Mouse (Mus musculus) CD4-positive, CD25-positive, alpha-beta regulatory T cell, adult 4 months (primary cell): ENCODE measurements around the gene Pnpla8. TPM values are rescaled to one million over a fixed set of nuclear protein-coding genes. Genes with fewer than 3 reads are reported as not detected.
"Not testable (repeated sequence)": the region's sequence is repeated elsewhere in the genome, so short reads cannot be mapped to it uniquely, and the experiment has no call there.

Source experiments
- ATAC-seq: one replicate; pipeline ENCODE4 v1.8.0; 2017
- polyA plus RNA-seq, 2 experiments: library from polyadenylated mRNA; unstranded; fragments of 100-300 nt; shearing (Covaris generic); gene quantifications; one replicate each; pipeline ENCODE4 v1.2.1; 2017

The Pnpla8 gene
- polyA plus RNA-seq, 2 experiments from 2014 or later, result 18.6 to 19.6 TPM

DNA sequence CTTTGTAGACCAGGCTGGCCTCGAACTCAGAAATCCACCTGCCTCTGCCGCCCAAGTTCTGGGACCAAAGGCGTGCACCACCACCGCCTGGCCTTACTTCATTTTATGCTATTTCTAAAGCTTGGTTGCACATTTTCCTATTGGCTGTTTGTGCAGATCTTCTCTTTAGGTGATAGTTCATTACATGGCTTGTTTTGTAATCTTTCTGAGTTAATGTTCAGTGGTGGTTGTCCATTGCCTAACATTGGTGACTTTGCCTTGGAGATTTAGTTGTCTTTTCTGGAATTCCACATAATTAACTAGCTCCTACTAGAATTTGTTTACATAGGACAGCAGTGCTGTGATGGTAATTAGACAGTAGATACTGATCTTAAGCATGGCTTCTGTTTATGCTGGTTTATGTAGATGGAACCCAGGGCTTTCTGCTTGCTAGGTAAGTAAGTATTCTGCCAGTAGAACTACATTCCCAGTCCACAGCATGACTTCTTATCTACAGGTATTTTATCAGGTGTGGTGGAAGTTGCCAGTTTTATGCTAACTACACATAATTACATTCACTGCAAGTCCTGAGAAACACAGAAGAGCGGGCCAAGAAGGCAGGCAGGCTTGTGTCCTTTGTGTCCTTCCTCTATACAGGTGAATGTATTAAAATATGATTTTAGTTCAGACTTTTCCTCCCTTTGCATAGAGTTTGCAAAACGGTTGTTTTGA, 53.1 kb downstream of the Pnpla8 start:
- no peak for ATAC-seq

DNA sequence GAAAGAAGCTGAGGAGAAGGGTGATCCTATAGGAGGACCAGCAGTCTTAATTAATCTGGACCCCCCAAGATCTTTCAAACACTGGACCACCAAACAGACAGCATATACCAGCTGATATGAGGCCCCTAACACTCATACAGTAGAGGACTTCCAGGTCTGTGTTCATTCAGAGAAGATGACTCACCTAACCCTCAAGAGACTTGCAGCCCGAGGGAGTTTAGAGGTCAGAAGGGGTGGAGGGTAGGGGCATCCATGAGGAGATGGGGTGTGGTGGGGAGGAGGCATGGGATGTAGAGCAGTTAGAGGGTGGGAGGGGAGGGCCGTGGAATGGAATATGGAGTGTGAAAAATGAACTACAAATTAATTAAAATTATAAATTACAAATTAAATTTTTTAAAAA, 59.0 kb downstream of the Pnpla8 start:
- not testable (repeated sequence) for ATAC-seq

DNA sequence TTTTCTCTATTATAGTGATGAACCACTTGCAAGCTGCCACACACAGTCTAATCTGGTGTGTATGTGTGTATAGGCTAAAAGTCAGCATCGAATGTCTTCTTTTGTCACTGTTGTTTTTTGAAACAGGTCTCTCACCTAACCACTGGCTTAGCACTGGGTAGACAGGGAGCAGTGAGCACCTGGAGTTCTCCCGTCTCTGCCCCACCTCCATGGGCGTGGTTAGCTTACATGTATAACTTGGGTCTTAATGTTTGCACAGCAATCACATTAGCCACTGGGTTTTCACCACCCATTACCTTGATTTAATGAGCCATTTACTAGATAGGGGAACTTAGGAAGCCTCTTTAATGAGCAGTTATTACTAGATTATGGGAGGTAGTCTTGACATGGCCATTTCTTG, 60.4 kb downstream of the Pnpla8 start:
- no peak for ATAC-seq

DNA sequence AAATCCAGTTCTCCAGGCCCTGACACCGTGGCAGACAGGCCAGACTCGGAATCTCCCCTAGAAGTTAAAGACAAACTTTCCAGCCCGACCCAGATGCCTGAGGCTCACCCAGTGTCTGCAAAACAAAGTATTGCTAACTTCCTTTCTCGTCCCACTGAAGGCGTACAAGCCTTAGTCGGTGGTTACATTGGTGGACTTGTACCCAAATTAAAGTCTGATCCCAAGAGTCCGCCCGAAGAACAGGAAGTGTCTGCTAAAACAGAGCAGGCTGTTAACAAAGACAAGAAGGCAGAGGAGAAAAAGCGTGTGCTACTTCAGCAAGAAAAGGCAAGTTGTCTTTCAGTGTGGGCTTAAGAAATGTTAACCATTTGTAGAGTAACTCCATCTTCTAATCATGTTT, 62.2 kb downstream of the Pnpla8 start:
- no peak for ATAC-seq

DNA sequence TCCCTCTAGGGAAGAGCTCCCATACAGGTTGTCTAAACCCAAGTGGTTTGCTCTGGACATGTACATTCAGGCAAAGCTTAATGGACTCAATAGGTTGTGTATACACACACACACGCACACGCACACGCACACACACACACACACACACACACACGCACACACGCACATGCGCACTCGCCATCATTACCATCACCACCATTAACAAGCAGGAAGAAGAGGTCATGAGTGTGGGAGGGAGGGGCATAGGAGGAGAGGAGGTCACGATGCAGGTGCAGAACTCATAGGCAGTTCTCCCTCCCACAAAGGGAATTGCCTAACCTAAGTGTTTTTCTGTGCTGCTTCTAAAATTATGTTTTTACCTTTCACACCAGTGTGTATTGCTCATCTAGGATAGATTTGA, 65.8 kb downstream of the Pnpla8 start:
- no peak for ATAC-seq

DNA sequence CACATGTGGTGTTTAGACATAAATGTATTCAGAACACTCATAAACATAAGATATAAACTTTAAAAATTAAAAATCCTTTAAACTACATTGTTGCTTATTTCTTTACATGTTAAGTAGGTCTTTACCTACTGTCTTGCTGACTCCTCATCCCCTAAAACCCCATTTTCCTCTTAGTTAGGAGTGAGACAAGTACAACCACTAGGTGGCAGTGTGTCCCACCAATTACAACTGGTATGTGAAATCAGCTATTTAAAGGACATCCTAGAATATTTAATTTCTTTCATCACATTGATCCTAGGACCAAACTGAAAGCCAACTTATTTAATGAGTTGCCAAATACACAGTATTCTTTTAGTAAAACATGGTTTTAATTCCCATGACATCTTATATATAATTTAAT, 71.1 kb downstream of the Pnpla8 start:
- peak; percentile 95 for ATAC-seq

DNA sequence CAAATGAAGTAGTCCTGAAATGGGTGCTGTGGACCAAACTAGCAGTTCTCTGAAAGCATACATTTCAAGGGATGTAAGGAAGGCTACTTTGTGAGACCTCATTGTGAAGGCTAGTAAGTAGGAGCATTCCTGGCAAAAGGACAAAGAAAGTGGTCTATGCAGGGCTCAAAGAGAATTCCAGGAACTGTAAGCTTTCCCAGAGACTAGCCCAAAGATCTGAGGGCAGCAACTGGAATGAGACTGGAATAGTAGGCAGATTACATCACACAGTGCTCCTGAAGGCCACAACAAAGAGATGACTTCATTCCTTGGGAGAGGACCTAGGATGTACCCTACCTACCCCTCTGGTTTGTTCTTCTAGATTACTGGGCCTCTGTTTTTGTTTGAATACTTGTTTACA, 79.6 kb downstream of the Pnpla8 start:
- no peak for ATAC-seq

DNA sequence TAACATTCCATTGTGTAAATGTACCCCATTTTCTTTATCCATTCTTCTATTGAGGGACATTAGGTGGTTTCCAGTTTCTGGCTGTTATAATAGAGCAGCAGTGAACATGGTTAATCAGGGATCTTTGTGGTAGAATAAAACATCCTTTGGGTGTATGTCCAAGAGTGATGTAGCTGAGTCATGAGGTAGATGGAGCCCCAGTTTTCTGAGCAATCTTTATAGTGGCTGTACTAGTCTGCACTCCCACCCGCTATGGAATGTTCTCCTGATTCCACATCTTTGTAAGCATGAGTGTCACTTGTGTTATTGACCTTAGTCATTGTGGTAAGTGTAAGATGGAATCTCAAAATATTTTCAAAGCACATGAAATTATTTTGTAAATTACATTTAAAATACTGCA, 82.8 kb downstream of the Pnpla8 start:
- ATAC-seq, result no peak

DNA sequence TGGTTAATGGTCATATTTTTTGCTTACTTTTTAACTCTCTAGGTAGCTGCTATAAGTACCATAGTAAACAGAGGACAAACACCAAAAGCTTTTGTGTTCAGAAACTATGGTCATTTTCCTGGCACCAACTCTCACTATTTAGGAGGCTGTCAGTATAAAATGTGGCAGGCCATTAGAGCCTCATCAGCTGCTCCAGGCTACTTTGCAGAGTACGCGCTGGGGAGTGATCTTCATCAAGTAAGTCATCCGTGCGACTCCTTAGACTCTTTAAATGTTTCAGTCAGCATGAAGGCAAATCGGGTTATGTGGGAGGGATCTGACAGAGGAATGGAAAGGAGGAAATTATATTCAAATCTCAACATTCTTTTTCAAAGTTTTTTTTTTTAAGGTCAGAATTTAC, 83.7 kb downstream of the Pnpla8 start:
- no peak for ATAC-seq

DNA sequence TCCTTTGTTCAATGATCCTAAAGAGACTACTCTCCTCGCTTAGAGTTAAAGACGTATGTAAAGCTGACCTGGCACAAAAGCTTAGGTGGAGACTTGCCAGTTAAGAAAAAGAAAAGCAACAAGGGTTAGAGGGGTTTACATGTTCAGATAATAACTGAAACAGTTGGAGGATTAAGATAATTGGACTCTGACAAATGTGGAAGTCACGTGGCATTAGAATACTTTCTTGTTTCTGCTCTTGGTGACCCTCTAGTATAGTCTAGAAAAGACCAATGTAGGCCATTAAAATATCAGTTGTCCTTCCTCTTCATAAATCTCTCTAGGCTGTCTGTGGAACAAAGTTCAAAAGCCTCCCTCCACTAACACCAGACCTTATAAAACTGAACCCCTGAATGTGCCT, 87.1 kb downstream of the Pnpla8 start:
- ATAC-seq, result no peak

DNA sequence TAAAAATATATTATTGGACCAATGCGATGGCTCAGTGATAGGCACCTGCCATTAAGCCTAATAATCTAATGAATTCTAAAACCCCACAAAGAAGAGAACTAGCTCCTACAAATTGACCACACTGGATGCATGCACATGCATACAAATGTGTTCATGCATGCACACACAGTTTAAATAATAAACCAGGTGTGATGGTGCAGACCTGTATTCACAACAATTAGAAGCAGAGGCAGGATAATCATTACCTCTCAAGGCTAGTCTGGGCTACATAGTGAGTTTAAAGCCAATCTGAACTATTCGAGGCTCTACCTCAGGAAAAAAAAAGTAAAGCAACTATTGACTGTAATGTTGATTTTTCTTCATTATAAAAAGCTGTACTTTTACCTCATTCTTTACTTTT, 94.0 kb downstream of the Pnpla8 start:
- no peak for ATAC-seq

DNA sequence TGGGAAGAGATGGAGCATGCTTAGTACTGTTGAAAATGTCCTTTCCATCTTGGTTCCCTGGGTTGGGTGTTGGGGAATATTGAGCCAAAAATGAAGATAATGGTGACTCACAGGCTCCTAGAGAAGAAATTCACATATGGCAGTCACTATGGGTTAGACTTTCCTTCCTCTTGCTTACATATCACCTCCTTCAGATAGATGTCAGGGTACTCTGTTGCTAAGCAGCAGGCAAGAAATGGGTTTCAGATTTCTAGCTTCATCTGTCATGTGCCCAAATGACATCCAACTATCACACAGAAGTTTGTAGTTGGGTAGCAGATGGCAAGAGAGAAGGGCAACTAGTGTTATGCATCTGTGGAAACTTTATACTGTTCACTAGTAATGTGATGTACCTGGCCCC, 103.9 kb downstream of the Pnpla8 start:
- no peak for ATAC-seq

DNA sequence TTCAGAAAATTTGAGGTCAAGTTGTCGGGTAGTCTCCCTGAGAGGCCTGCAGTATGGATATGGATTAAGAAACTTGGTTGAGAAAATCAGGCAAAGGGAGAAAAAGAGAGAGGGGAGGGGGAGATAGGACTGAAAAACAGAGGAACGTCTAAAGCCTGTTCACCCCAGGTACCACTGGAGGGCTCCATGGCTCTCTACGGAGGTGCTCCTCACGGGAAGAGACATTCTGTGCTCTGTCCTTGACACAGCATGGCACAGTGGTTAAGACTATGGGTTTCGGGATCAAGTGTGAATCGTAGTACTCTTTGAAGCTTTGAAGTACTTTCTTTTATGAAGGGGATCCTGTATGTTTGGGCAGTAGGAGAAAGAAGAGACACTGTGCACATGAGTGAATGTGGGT, 106.3 kb downstream of the Pnpla8 start:
- ATAC-seq, result no peak

DNA sequence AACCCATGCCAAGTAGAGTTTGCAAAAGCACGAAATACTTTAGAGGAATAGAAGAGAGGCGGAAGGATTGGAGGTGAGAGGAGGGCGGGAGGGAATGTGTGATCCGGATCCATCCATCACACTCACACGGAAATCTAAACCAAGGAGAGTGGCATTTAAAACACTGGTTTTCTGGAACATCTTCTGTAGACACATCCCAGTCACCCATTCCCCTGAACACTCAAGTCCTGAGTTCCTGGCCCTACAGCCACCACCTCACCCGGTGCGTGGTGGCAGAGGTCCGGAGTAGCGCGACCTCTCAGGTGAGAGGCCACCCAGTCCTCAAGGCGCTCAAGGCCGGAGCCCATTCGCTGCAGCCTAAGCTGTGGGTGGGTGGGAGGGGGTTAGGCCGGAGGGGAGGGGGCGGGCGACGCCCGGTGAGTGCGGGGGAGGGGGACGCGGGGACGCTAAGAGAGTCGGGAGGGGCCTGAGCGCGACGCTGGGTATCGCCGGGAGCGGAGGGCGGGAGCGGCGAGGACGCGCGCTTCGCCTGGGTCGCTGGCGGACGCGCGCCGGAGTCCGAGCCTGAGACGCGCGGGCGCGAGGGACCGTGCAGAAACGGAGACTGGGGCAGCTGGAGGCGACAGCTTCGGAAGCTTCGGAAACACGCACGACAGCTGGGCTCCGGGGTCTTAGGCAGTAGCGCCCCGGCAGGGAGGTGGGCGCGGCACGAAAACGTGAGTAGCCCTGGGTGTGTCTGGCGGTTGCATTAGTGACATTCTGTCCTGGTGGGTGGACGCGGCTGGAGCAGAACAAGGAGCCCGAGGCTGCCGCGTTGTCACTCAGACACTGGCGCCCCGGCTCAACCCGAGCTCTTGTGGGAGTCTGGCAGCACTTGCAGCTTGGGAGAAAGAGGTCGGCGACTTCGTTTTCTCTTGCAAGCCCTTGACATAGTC, 107.5 kb downstream of the Pnpla8 start, which contains the start of gene Nrcam:
Gene Nrcam, plus strand, starts transcription at position 505 of the 935 bp plus-strand sequence.
- no peak for ATAC-seq

DNA sequence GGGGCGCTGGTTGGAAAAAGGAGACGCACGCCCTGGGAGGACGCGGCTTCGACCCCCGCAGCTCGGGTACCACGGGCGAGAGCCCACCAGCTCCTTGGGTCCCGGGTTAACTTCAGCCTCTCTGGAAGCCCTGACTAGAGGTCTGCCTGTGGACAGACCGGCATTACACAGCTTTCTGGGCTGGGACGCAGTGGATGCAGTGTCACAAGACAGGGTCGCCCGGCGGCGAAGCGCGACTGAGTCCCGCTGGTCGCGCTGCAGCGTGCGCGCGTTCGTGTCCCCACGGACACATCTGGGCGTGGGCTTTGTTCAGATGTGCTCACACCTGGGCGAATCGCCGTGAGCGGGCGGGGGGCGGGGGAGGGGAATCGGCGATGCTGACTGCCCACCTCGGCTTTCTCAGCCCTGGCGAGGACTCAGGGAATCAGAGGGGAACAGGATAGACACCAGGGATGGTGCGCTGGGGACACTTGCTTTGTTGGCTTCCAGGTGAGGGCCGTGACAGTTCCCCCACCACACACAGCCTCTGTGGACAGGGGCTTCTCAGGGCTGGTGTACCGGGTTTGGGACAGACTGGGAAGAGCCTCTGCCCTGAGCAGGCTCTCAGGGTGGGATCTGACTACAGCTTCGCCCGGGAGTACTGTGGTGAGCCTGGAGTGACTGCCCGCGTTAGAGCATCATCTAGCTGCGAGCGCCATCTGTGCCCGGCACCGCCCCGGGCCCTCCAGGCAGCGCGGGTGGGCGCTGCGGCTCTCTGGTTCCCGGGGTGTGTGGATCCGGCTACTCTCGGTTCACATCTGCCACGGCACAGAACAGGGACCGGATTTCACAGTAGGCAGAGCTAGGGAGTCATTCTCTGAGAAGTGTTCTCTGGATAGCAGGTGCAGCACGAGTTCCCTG, 108.4 kb downstream of the Pnpla8 start:
- ATAC-seq, result no peak

DNA sequence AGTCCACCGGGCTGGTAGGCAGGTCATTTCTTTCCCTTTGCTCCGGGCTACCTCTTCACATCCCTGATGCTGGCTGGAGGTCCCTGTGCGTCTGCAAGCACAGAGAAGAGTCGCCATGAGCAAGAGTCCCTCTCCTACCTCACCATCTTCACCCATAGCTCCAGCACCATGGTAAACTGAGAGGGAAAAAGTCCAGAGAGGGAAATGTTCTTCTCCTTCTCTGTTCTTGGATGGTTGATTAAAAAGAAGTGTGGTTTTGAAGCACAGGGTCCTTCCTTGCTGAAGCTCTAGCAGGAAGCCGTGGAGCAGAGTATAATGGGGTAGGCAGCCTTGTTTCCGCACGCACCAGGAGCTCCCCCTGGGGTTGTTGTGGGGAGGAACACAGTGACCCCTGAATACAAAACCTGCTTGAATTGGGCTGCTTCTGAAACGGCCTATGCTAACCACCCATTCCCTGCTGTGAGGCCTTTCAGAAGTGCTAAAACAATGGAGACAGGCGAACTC, 109.1 kb downstream of the Pnpla8 start:
- ATAC-seq, result no peak

DNA sequence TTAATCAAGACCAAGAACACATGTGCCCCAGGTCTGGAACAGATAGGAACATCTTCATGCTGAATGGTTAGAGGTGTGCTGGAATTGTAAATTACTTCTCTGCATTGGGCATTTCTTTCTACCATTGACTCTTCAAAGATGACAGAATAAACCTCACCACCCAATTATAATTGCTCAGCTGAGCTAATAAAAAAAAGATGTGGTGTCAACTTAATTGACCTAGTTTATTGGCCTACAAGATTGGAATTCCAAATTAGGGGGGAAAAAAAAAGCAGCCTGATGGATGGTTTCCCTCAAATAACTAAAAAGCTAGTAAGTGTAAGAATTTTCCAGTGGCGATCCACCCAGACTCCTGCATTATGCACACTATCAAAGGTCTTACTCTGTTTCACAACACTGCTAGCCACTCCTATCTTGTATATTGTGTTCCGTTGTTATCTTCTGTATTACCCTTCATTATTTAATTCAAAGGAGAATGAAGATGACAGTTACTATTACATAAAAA, 116.0 kb downstream of the Pnpla8 start:
- no peak for ATAC-seq

DNA sequence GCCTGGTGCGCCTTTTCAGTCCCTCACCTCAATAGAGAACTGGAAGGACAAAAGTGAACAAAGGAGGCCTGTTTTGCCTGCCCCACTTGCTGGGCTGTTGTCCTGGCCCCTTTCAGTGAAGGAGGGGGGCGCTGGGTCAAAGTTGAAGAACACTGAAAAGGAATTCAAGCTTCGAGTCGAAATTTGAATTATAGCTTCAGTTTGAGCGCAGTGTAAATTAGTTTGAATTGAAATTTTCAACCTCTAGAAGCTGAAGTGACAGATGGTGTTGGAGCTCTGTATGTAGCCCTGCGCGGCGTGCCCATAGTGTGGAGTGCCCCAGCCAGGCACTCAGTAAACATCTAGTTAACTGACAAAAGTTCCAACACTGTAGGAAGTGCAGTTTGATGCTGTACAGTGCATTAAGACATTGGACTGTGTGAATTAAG, 117.0 kb downstream of the Pnpla8 start:
- ATAC-seq, result no peak

DNA sequence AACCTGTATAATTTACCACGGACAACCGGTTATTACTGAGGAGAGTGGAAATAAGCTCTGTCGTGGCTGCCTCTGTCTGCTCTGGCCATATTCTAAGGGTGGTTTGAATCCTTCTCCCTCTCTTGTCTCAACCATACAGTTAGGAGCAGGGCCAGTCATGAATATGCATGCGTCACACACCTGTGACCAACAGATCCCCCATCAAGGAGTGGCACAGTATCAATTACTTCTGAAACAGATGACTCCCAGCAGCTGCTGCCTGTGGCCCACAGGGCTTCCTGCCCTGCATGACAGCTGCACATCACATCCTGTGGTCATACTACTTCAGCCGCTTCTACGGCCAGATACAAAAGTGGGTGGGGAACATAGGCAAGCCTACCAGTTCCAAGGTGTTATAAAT, 122.9 kb downstream of the Pnpla8 start:
- ATAC-seq, result no peak

DNA sequence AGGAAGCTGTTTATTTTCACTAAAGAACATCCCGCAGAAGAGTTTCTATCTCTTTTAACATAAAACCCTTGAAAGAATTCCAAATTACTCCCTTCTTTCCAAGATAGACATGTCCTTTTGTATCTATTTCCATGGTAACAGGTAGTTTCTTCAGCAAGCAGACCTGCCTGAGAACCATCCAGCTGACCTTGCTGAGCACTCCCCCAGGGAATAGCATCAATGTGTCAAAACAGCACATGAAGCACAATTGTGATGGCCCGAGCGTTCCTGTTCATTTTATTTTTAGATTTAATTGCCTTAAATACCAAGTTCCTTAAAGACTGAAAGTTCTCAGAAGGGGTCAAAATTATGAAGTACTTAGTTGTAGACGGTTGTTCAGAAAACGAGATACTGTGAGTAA, 124.1 kb downstream of the Pnpla8 start:
- ATAC-seq, result no peak

DNA sequence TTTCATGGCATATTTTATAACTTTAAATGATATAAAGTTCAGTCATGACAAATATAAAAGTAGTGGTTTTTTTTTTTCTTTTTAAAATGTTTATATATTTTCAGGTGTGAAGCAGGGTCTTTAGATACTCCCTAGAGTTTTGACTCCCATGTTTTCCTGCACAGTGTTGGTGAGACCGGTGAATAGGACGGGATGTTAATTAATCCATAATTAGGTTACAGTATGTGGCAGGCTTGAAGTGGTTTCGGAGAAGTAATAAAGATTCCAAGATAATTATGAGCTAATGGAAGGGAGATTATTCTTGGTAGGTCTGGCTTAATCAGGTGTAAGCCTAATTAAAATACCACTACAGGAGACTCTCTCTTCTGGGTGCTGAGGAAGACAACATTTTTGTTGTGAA, 125.0 kb downstream of the Pnpla8 start:
- ATAC-seq, result no peak

DNA sequence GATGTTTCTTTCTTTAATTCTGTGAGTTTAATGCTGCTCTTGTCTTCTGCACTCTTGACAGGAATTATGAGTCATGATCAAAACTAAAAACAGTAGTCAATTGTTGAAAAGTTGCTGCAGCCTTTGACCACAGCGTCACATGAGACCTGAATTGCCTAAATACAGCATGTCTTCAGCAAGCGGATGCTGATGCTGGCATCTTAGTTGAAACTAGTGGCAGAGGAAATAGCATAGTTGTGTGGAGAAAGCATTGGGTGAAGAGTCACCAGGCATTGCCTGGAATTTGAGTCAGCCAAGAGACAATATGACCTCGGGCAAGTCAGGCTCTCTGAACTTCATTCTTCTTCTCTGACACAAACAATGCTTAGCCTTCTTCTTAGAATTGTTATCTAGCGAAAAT, 133.9 kb downstream of the Pnpla8 start:
- no peak for ATAC-seq

DNA sequence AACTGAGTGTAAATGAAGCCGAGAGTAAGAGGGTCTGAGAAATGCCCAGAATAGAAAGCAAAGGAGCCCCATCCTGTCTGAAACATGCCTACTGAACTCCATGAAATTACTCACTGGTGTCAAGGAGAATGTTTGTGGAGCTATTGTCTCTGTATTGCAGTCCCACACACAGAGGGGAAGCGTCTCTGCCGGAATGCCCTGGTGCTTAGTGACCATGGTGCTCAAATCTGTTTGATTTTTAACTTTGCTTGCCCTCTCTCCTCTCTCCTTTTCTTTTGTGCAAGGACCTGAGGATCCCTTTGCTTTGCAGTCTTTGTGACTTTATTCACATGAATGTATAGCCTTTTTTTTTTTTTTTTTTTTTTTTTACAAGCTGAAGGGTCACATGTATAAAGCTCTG, 136.3 kb downstream of the Pnpla8 start:
- ATAC-seq, result no peak
